Mouse (Mus musculus) testis, adult 2 months (tissue): ENCODE results near the gene Lnx1.

Experiments used
- CTCF ChIP-seq: fragments of 200-500 bp; IDR thresholded peaks from 2 replicates; pipeline ENCODE4 v1.5.1; 2012; ENCODE audit warnings: low read depth, mild to moderate bottlenecking, inconsistent platforms, low read length, moderate library complexity; ENCODE audit not compliant: control insufficient read depth, insufficient read depth, insufficient replicate concordance
- POLR2A ChIP-seq: fragments of 200-500 bp; IDR thresholded peaks from 2 replicates; pipeline ENCODE4 v1.6.1; 2012; ENCODE audit warnings: low read depth, mild to moderate bottlenecking, inconsistent platforms, low read length, moderate library complexity; ENCODE audit not compliant: control insufficient read depth

GRCm38 (mm10) chr5:74677399-74678338, 25.0 kb downstream of the Lnx1 start:
- TF ChIP-seq CTCF = no peak
- TF ChIP-seq POLR2A = no peak
